Mouse (Mus musculus) liver, postnatal 0 days (tissue): ENCODE measurements at regions not wholly inside any gene's neighbourhood (a gene's known extent, or its start where the extent isn't known, plus 50 kb on each side); places are given as distances from the start of the nearest gene placed in this dataset.

Experiments used
- ATAC-seq: fragments of 200-750 bp; cut with Nextera tagmentation; 2 replicates; pipeline ENCODE4 v1.8.0; 2017; ENCODE audit warnings: mild to moderate bottlenecking, moderate library complexity
- DNase-seq: peaks from one replicate; pipeline ENCODE4 v3.0.0-alpha.2; 2016
- H3K27ac ChIP-seq: fragments of 300-500 bp; sonication (generic); 2 replicates; pipeline ENCODE4 v1.5.1; 2014; ENCODE audit warnings: antibody characterized with exemption, moderate library complexity, mild to moderate bottlenecking, low read depth
- H3K27me3 ChIP-seq: fragments of 300-500 bp; sonication (generic); 2 replicates; pipeline ENCODE4 v1.6.1; 2014; ENCODE audit warnings: low read length, control low read depth, mixed read lengths; ENCODE audit not compliant: insufficient read depth
- H3K36me3 ChIP-seq: fragments of 300-500 bp; sonication (generic); replicated peaks from 2 replicates; pipeline ENCODE4 v1.6.1; 2014; ENCODE audit warnings: mild to moderate bottlenecking, control low read depth, low read length, moderate library complexity, mixed read lengths; ENCODE audit not compliant: insufficient read depth
- H3K4me1 ChIP-seq: fragments of 300-500 bp; sonication (generic); 2 replicates; pipeline ENCODE4 v1.6.1; 2014; ENCODE audit warnings: antibody characterized with exemption, mild to moderate bottlenecking, control low read depth; ENCODE audit not compliant: insufficient read depth
- H3K4me2 ChIP-seq: fragments of 300-500 bp; sonication (generic); 2 replicates; pipeline ENCODE4 v1.6.1; 2014; ENCODE audit warnings: low read depth, mild to moderate bottlenecking, low read length, moderate library complexity, mixed read lengths
- H3K4me3 ChIP-seq: fragments of 300-500 bp; sonication (generic); 2 replicates; pipeline ENCODE4 v1.5.1; 2014; ENCODE audit warnings: low read depth, low read length
- H3K9ac ChIP-seq: fragments of 300-500 bp; sonication (generic); replicated peaks from 2 replicates; pipeline ENCODE4 v1.6.1; 2014; ENCODE audit warnings: mild to moderate bottlenecking, moderate library complexity
- H3K9me3 ChIP-seq: fragments of 300-500 bp; sonication (generic); 2 replicates; pipeline ENCODE4 v1.6.1; 2016; ENCODE audit warnings: mild to moderate bottlenecking, control low read depth, low read length, mixed read lengths
- CTCF ChIP-seq: sonication (generic); IDR thresholded peaks from 2 replicates; pipeline ENCODE4 v1.5.1; 2016; ENCODE audit warnings: antibody characterized with exemption, low read depth
- EP300 ChIP-seq: IDR thresholded peaks from 2 replicates; pipeline ENCODE4 v1.6.1; 2016; ENCODE audit warnings: antibody characterized with exemption, low read depth, mild to moderate bottlenecking
- WGBS: fragments of 180-500 bp; shearing (Covaris S2); extraction: QIAGEN DNeasy Blood & Tissue Kit; methylation state at CpG from one replicate; pipeline ENCODE4 v1.1.7; 2014; ENCODE audit not compliant: insufficient replicate concordance; 5-methylcytosine and 5-hydroxymethylcytosine counted together

- ATAC-seq (no peak), DNase-seq (no peak)
- H3K36me3 ChIP-seq = no peaks in the 10 kb centered on the region
- 24% methylated on average over 1 of the region's 1 CpGs for whole genome bisulfite sequencing
- no peak overlapping the region for H3K4me2 ChIP-seq
- no peak overlapping the region for H3K9ac ChIP-seq
- no peak overlapping the region for H3K4me3 ChIP-seq
- H3K27me3 ChIP-seq = no peaks in the 10 kb centered on the region
- H3K4me1 ChIP-seq = no peaks in the 10 kb centered on the region
- no peaks in the 10 kb centered on the region for H3K9me3 ChIP-seq
- TF ChIP-seq CTCF (0 out of 2 replicates have a peak, but pooled peaks have one; percentile 4), EP300 (no peak)
- H3K27ac ChIP-seq = no peak overlapping the region
Measured at GRCm38 (mm10) chr16:95804199-95804598, 102.3 kb downstream of the Ets2 start.

GRCm38 (mm10) chr16:95802641-95803040, 100.8 kb downstream of the Ets2 start:
- H3K27me3 ChIP-seq = no peaks in the 10 kb centered on the region
- no peak overlapping the region for H3K4me2 ChIP-seq
- ATAC-seq (no peak), DNase-seq (no peak)
- H3K27ac ChIP-seq = no peak overlapping the region
- TF ChIP-seq EP300 = no peak
- no peak for TF ChIP-seq CTCF
- no peak overlapping the region for H3K9ac ChIP-seq
- no peak overlapping the region for H3K4me3 ChIP-seq
- no peaks in the 10 kb centered on the region for H3K9me3 ChIP-seq
- no peaks in the 10 kb centered on the region for H3K4me1 ChIP-seq
- no peaks in the 10 kb centered on the region for H3K36me3 ChIP-seq

DNA sequence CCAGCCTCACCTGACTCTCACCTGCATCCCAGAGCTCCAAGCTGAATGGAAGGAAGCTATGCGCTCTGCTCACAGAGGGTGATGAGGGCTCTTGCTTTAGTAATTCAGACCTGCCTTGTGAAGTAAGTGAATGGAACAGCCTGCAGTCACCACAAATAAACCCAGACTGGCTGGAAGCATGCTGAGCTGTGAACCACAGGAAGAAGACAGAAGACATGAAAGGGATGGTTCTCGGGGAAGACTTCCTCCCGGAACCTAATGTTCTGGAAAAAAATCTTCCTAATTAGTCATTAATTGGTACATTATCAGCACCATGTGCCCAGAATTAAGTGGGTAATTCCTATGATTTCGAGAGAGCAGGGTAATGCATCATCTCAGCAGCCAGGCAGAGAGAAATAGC, 100.3 kb downstream of the Ets2 start:
- WGBS = 66% methylated on average over 4 of the region's 4 CpGs
- H3K4me3 ChIP-seq = no peak overlapping the region
- ATAC-seq (no peak), DNase-seq (no peak)
- no peak overlapping the region for H3K27ac ChIP-seq
- no peaks in the 10 kb centered on the region for H3K4me1 ChIP-seq
- TF ChIP-seq CTCF (no peak), EP300 (no peak)
- H3K9ac ChIP-seq = no peak overlapping the region
- H3K9me3 ChIP-seq = no peaks in the 10 kb centered on the region
- H3K27me3 ChIP-seq = no peaks in the 10 kb centered on the region
- H3K36me3 ChIP-seq = no peaks in the 10 kb centered on the region
- H3K4me2 ChIP-seq = no peak overlapping the region

DNA sequence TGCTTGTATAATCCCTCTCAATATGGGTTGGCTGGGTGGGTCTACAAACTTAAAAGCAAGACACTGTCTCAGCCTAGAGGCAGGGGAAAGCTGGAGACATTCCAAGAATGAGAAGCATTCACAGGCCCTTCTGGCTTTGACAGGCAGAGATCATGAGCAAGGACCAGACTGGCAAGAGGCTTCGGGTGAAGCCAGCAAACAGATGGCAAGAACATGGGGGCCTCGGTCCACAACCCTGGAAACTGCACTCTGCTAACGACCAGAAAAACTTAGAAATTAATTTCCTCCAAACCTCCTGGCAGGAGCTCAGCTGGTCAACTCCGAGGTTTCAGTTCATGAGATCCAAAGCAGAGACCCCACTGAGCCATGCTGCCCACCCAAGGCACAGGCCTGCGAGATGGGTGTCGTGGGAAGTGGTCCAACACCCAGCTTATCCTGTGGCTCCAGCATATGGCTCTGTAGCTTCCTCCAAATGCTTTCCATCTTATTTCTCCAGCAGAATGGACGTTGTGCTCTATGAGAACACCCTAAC, 99.1 kb downstream of the Ets2 start:
- H3K4me1 ChIP-seq = no peaks in the 10 kb centered on the region
- no peak for TF ChIP-seq CTCF
- TF ChIP-seq EP300 = no peak
- no peak overlapping the region for H3K9ac ChIP-seq
- ATAC-seq (no peak), DNase-seq (no peak)
- no peaks in the 10 kb centered on the region for H3K9me3 ChIP-seq
- H3K36me3 ChIP-seq = no peaks in the 10 kb centered on the region
- H3K27ac ChIP-seq = no peak overlapping the region
- no peak overlapping the region for H3K4me2 ChIP-seq
- no peak overlapping the region for H3K4me3 ChIP-seq
- no peaks in the 10 kb centered on the region for H3K27me3 ChIP-seq
- WGBS = 75% methylated on average over 7 of the region's 7 CpGs

- H3K27me3 ChIP-seq = no peaks in the 10 kb centered on the region
- H3K27ac ChIP-seq = no peak overlapping the region
Measured at GRCm38 (mm10) chr16:95798582-95798981, 96.7 kb downstream of the Ets2 start.

GRCm38 (mm10) chr16:95798099-95798498, 96.2 kb downstream of the Ets2 start:
- 73% methylated on average over 11 of the region's 11 CpGs for WGBS
- Histone ChIP-seq H3K4me2 (no peak overlapping the region), H3K36me3 (no peaks in the 10 kb centered on the region), H3K4me1 (no peaks in the 10 kb centered on the region), H3K9ac (no peak overlapping the region), H3K27ac (no peak overlapping the region), H3K9me3 (no peaks in the 10 kb centered on the region), H3K27me3 (no peaks in the 10 kb centered on the region), H3K4me3 (no peak overlapping the region)
- ATAC-seq = no peak
- DNase-seq = no peak
- TF ChIP-seq CTCF (no peak), EP300 (no peak)

More at GRCm38 (mm10) chr16:95798582-95798981, 96.7 kb downstream of the Ets2 start:
- no peak for TF ChIP-seq CTCF
- no peak for TF ChIP-seq EP300
- Histone ChIP-seq H3K9me3 (no peaks in the 10 kb centered on the region), H3K9ac (no peak overlapping the region), H3K4me3 (no peak overlapping the region), H3K4me1 (no peaks in the 10 kb centered on the region), H3K36me3 (no peaks in the 10 kb centered on the region), H3K4me2 (no peak overlapping the region)
- WGBS = 40% methylated on average over 9 of the region's 9 CpGs
- DNase-seq (no peak), ATAC-seq (no peak)

DNA sequence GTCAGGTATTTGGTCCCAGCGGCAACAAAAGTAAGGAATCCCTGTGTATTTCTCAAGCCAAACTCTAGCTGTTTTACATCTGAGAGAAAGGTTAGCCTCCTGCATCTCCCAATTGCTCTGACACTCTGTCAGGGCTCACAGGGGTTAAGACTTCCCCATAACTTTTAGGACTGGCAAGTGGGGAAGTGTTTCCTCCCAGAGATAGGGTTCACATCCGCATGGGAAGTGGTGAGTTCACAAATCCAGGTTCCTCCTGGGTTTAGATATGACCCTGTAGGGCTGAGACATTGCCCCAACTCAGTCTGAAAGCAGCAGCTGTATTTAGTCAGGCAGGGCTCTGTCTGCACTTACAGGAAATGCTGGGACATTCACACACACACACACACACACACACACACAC, 95.3 kb downstream of the Ets2 start:
- no peaks in the 10 kb centered on the region for H3K4me1 ChIP-seq
- no peaks in the 10 kb centered on the region for H3K36me3 ChIP-seq
- no peaks in the 10 kb centered on the region for H3K27me3 ChIP-seq
- no peak overlapping the region for H3K27ac ChIP-seq
- DNase-seq (no peak), ATAC-seq (no peak)
- H3K9me3 ChIP-seq = no peaks in the 10 kb centered on the region
- H3K4me2 ChIP-seq = no peak overlapping the region
- H3K9ac ChIP-seq = no peak overlapping the region
- 55% methylated on average over 2 of the region's 2 CpGs for WGBS
- TF ChIP-seq EP300 (no peak), CTCF (no peak)
- no peak overlapping the region for H3K4me3 ChIP-seq
